Mouse (Mus musculus): ENCODE data around the gene Ctss. TPM values are rescaled to one million over a fixed set of nuclear protein-coding genes. Genes with fewer than 3 reads are reported as not detected.

Gene Ctss
- total RNA-seq (2023) = 108 TPM

DNA sequence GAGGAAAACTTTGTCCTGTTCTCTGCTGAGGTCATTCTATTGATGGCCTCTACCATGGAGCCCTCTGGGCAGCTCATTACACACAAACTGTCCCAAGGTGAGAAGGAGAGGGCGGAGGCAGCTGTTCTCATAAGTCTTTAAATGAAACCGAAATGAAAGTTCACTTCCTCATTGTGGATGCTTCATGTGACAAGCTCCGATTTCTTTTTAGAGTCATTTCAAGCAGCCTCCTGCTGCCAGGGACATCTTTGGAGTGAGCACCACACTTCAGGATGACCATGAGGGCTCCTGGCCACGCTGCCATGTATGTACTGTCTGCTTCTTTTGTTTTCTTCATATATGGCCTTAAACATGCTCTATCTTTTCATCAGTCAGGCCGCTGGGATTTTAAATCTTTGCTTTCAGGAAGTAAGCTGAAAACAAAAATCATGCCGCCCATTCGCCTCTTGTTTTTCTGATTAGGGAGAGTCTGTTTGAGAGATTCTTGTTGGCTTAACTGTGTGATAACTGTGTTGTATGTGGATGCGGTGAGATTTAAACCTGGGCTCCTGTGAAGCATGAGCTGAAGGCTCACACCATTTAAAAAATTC lies at the start of gene Ctss:
Ctss (plus strand) TSS at position 165 of the 590 bp plus-strand sequence.

DNA sequence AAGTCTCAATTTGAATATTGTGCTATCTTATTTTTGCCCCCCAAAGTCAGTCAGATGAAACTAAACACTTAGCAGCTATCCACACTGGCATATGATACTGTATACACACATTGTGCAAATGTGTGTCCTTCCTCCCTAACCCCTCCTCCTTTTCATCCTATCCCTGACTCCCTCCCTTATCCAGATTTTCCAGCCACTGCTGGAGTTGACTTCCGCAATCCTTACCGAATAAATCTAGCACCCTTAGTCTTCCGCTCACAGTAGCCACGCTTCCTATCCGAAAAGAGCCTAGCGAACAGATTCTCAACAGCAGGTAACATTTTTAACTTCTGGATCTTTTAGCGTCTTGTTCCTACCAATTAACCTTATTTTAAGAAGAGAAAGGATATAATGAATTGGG lies 27.6 kb upstream of the Ctss start, which contains the start of gene Ctsk:
Ctsk (plus strand) TSS at position 233 of the 400 bp plus-strand sequence.

DNA sequence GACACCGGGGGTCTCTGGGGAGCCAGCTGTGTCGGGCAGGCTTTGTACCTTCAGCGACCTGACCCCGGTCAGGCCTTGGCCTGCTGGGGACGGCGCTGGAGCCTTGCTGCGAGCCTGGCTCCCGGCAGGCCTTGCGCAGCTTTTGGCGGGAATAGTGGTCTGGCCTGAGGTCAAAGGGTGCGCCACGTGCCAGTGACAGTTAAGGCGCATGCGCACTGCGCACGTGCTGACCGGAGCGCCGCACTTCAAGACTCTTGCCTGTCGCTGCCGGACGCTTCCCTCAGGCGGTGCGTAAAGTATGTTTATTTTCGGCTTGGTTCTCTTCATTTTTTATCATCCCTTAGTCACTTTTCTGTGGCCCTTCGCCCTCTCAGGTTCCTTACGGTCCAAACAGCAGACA lies 32.9 kb downstream of the Ctss start, which contains the start of gene Hormad1:
Hormad1 (plus strand) TSS at position 241 of the 400 bp plus-strand sequence.

DNA sequence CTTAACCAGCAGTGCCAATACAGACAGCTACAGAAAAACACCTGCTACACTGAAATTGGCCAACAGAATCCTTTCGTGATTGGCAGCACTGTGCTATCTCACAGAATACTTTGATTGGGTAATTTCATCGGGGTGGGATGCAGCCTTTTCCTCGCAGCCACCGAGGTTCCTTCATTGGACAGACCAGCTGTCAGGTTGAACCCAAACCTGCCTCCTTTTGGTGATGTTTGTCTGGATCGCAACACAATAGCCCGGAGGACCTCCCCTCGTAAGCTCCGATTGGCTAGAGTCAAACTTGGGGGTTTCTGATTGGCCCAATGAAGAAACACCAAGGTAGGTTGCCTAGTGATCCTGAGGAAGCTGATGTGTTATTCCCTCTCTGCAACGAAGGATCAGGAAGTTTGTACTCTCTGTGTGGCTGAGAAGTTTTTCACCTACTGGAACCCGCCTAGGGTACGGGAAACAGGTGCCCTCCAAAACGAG lies 62.1 kb downstream of the Ctss start, which contains the start of gene Golph3l:
Golph3l (plus strand) TSS at position 331 of the 483 bp plus-strand sequence.

Other genes with a start within 250 kb of the Ctss start
- gene Mindy1, start 245.4 kb upstream of the Ctss start, total RNA-seq (2023) = 20.9 TPM
- gene Prune1, start 244.7 kb upstream of the Ctss start, total RNA-seq (2023) = 8.8 TPM
- gene Anxa9, start 219.6 kb upstream of the Ctss start, total RNA-seq (2023) = 0.71 TPM
- 106 TPM for gene Cers2, start 212.0 kb upstream of the Ctss start, total RNA-seq (2023)
- gene Setdb1, start 169.6 kb upstream of the Ctss start, total RNA-seq (2023) = 33.3 TPM
- not detected for gene 4930558C23Rik, start 123.9 kb upstream of the Ctss start, total RNA-seq (2023)
- 74.5 TPM for gene Arnt, start 92.4 kb upstream of the Ctss start, total RNA-seq (2023)
- gene Ctsk, start 27.5 kb upstream of the Ctss start, total RNA-seq (2023) = 1.5 TPM
- not detected for gene Hormad1, start 32.9 kb downstream of the Ctss start, total RNA-seq (2023)
- gene Golph3l, start 62.1 kb downstream of the Ctss start, total RNA-seq (2023) = 23.1 TPM
- gene Ensa, start 98.2 kb downstream of the Ctss start, total RNA-seq (2023) = 123 TPM
- 357 TPM for gene Mcl1, start 132.0 kb downstream of the Ctss start, total RNA-seq (2023)
- gene Adamtsl4, start 161.1 kb downstream of the Ctss start, total RNA-seq (2023) = 14.0 TPM
- gene Ecm1, start 212.8 kb downstream of the Ctss start, total RNA-seq (2023) = 170 TPM
- 127 TPM for gene Tars2, start 233.4 kb downstream of the Ctss start, total RNA-seq (2023)